Mouse (Mus musculus) limb, embryonic 11.5 days (tissue): ENCODE measurements around the gene Gm48551. TPM values are rescaled to one million over a fixed set of nuclear protein-coding genes. Genes with fewer than 3 reads are reported as not detected.

Experiments
- ATAC-seq: fragments of 200-750 bp; cut with Nextera tagmentation; 2 replicates; pipeline ENCODE4 v1.8.0; 2017; ENCODE audit warnings: low read depth; ENCODE audit not compliant: insufficient number of reproducible peaks, low FRiP score, low TSS enrichment
- DNase-seq: peaks from one replicate; pipeline ENCODE4 v3.0.0-alpha.2; 2015; ENCODE audit warnings: low spot score
- H3K27ac ChIP-seq: fragments of 300-500 bp; sonication (generic); replicated peaks from 2 replicates; pipeline ENCODE4 v1.5.1; 2014; ENCODE audit warnings: low read depth, mild to moderate bottlenecking, low read length
- H3K27me3 ChIP-seq: fragments of 300-500 bp; sonication (generic); 2 replicates; pipeline ENCODE4 v1.6.1; 2014; ENCODE audit warnings: mild to moderate bottlenecking, low read length, mixed read lengths; ENCODE audit not compliant: control insufficient read depth, insufficient read depth
- H3K36me3 ChIP-seq: fragments of 300-500 bp; sonication (generic); 2 replicates; pipeline ENCODE4 v1.6.1; 2014; ENCODE audit warnings: mild to moderate bottlenecking, low read length, moderate library complexity, mixed read lengths; ENCODE audit not compliant: control insufficient read depth, insufficient read depth
- H3K4me1 ChIP-seq: fragments of 300-500 bp; sonication (generic); 2 replicates; pipeline ENCODE4 v1.6.1; 2014; ENCODE audit warnings: low read length, mixed read lengths; ENCODE audit not compliant: control insufficient read depth, insufficient read depth
- H3K4me2 ChIP-seq: fragments of 300-500 bp; sonication (generic); 2 replicates; pipeline ENCODE4 v1.6.1; 2014; ENCODE audit warnings: low read depth, mild to moderate bottlenecking, moderate library complexity; ENCODE audit not compliant: severe bottlenecking
- H3K4me3 ChIP-seq: fragments of 300-500 bp; sonication (generic); 2 replicates; pipeline ENCODE4 v1.5.1; 2014; ENCODE audit warnings: low read depth, low read length
- H3K9ac ChIP-seq: fragments of 300-500 bp; sonication (generic); 2 replicates; pipeline ENCODE4 v1.6.1; 2014; ENCODE audit warnings: mild to moderate bottlenecking, low read length
- H3K9me3 ChIP-seq: fragments of 300-500 bp; sonication (generic); 2 replicates; pipeline ENCODE4 v1.6.1; 2016; ENCODE audit warnings: low read length; ENCODE audit not compliant: control insufficient read depth
- WGBS: fragments of 180-500 bp; shearing (Covaris S2); extraction: QIAGEN DNeasy Blood & Tissue Kit; methylation state at CpG from one replicate; pipeline ENCODE4 v1.1.7; 2014; 5-methylcytosine and 5-hydroxymethylcytosine counted together
- polyA plus RNA-seq: library from polyadenylated mRNA; unstranded; fragments of >200 nt; fragmentation: Nextera tagmentation; extraction: Ambion mirVana; gene quantifications from 2 replicates; pipeline ENCODE4 v1.2.1, GENCODE M21; 2014

The Gm48551 gene
- polyA plus RNA-seq, 1 experiment from 2014 or later: 2.1 TPM

GRCm38 (mm10) chr10:81362336-81362949 is 21.8 kb upstream of the Gm48551 start:
- Histone ChIP-seq H3K27ac (no peak overlapping the region), H3K4me3 (no peak overlapping the region), H3K4me2 (no peak overlapping the region), H3K9ac (no peak overlapping the region), H3K9me3 (no peaks in the 10 kb centered on the region), H3K36me3 (peaks cover 9% of the 10 kb centered on the region), H3K27me3 (peaks cover 27% of the 10 kb centered on the region), H3K4me1 (peaks cover 26% of the 10 kb centered on the region)
- DNase-seq (no peak), ATAC-seq (no peak)
- WGBS: 74% methylated on average over 12 of the region's 12 CpGs

GRCm38 (mm10) chr10:81363436-81364346 is 20.6 kb upstream of the Gm48551 start:
- Histone ChIP-seq H3K27ac (no peak overlapping the region), H3K4me3 (peak overlapping the region; percentile 28), H3K4me1 (peaks cover 17% of the 10 kb centered on the region), H3K9ac (no peak overlapping the region; the same call in 1 of the 2 replicates), H3K4me2 (peak overlapping the region; percentile 54), H3K27me3 (peaks cover 27% of the 10 kb centered on the region), H3K36me3 (peaks cover 19% of the 10 kb centered on the region), H3K9me3 (no peaks in the 10 kb centered on the region)
- 7% methylated on average over 54 of the region's 54 CpGs for WGBS
- ATAC-seq: 0 out of 2 replicates have a peak, but pooled peaks have one; percentile 0
- no peak for DNase-seq

GRCm38 (mm10) chr10:81364666-81365065 is 19.6 kb upstream of the Gm48551 start:
- peak overlapping the region; percentile 54 for H3K4me2 ChIP-seq
- 0 out of 2 replicates have a peak overlapping the region, but pooled peaks have one; percentile 4 for H3K9ac ChIP-seq
- H3K4me1 ChIP-seq: peaks cover 17% of the 10 kb centered on the region
- peaks cover 25% of the 10 kb centered on the region for H3K36me3 ChIP-seq
- H3K27ac ChIP-seq: no peak overlapping the region
- WGBS: 11% methylated on average over 28 of the region's 28 CpGs
- H3K4me3 ChIP-seq: peak overlapping the region; percentile 28
- ATAC-seq (peak; percentile 11; the same call in 1 of the 2 replicates), DNase-seq (peak; percentile 54)
- H3K9me3 ChIP-seq: no peaks in the 10 kb centered on the region
- H3K27me3 ChIP-seq: peaks cover 27% of the 10 kb centered on the region

- H3K4me1 ChIP-seq: peaks cover 17% of the 10 kb centered on the region
Measured at GRCm38 (mm10) chr10:81365073-81365472, 19.2 kb upstream of the Gm48551 start.

GRCm38 (mm10) chr10:81365672-81366476 is 18.4 kb upstream of the Gm48551 start, which contains the start of gene 4930404N11Rik:
TSS of gene 4930404N11Rik (minus strand) at chr10:81365816.
- ATAC-seq (no peak; the same call in 1 of the 2 replicates), DNase-seq (no peak)
- H3K9me3 ChIP-seq: no peaks in the 10 kb centered on the region
- H3K4me2 ChIP-seq: peak within 1 kb of the TSS; percentile 54; the same call in 1 of the 2 replicates
- H3K9ac ChIP-seq: 0 out of 2 replicates have a peak within 1 kb of the TSS, but pooled peaks have one; percentile 4
- no peak within 1 kb of the TSS for H3K27ac ChIP-seq
- H3K27me3 ChIP-seq: peaks cover 27% of the 10 kb centered on the region
- peaks cover 17% of the 10 kb centered on the region for H3K4me1 ChIP-seq
- peaks cover 34% of the 10 kb centered on the region for H3K36me3 ChIP-seq
- WGBS: 30% methylated on average over 12 of the region's 12 CpGs
- peak within 1 kb of the TSS; percentile 28 for H3K4me3 ChIP-seq

More at GRCm38 (mm10) chr10:81365073-81365472, 19.2 kb upstream of the Gm48551 start:
- DNase-seq: peak; percentile 50
- H3K27me3 ChIP-seq: peaks cover 27% of the 10 kb centered on the region
- no peaks in the 10 kb centered on the region for H3K9me3 ChIP-seq
- 35% methylated on average over 4 of the region's 4 CpGs for WGBS
- H3K36me3 ChIP-seq: peaks cover 28% of the 10 kb centered on the region
- peak; percentile 19; the same call in 1 of the 2 replicates for ATAC-seq
- H3K9ac ChIP-seq: no peak overlapping the region
- peak overlapping the region; percentile 54; the same call in 1 of the 2 replicates for H3K4me2 ChIP-seq
- peak overlapping the region; percentile 28; the same call in 1 of the 2 replicates for H3K4me3 ChIP-seq
- H3K27ac ChIP-seq: no peak overlapping the region

GRCm38 (mm10) chr10:81366477-81367206 is 17.6 kb upstream of the Gm48551 start:
- 82% methylated on average over 6 of the region's 6 CpGs for WGBS
- H3K4me3 ChIP-seq: no peak overlapping the region
- peaks cover 17% of the 10 kb centered on the region for H3K4me1 ChIP-seq
- peaks cover 37% of the 10 kb centered on the region for H3K36me3 ChIP-seq
- DNase-seq: no peak
- no peak overlapping the region for H3K4me2 ChIP-seq
- H3K9me3 ChIP-seq: no peaks in the 10 kb centered on the region
- peaks cover 27% of the 10 kb centered on the region for H3K27me3 ChIP-seq
- no peak overlapping the region for H3K9ac ChIP-seq
- ATAC-seq: no peak
- H3K27ac ChIP-seq: no peak overlapping the region

GRCm38 (mm10) chr10:81367207-81367495 is 17.1 kb upstream of the Gm48551 start:
- WGBS: 88% methylated on average over 6 of the region's 6 CpGs
- H3K4me1 ChIP-seq: peaks cover 17% of the 10 kb centered on the region

More at GRCm38 (mm10) chr10:81367207-81367495, 17.1 kb upstream of the Gm48551 start:
- Histone ChIP-seq H3K9ac (no peak overlapping the region), H3K9me3 (no peaks in the 10 kb centered on the region), H3K27me3 (peaks cover 27% of the 10 kb centered on the region), H3K36me3 (peaks cover 37% of the 10 kb centered on the region), H3K4me2 (no peak overlapping the region), H3K4me3 (no peak overlapping the region), H3K27ac (no peak overlapping the region)
- no peak for DNase-seq
- no peak for ATAC-seq
